Mouse (Mus musculus) intestine, postnatal 0 days (tissue): ENCODE data around the gene Siah2. TPM values are rescaled to one million over a fixed set of nuclear protein-coding genes. Genes with fewer than 3 reads are reported as not detected.

Experiments used
- ATAC-seq: fragments of 200-750 bp; cut with Nextera tagmentation; 2 replicates; pipeline ENCODE4 v1.8.0; 2017; ENCODE audit warnings: mild to moderate bottlenecking, moderate TSS enrichment, moderate library complexity
- H3K27ac ChIP-seq: fragments of 300-500 bp; sonication (generic); 2 replicates; pipeline ENCODE4 v1.5.1; 2014; ENCODE audit warnings: mild to moderate bottlenecking, low read depth, low read length, moderate library complexity
- H3K27me3 ChIP-seq: fragments of 300-500 bp; sonication (generic); replicated peaks from 2 replicates; pipeline ENCODE4 v1.6.1; 2014; ENCODE audit warnings: low read length, mixed read lengths; ENCODE audit not compliant: control insufficient read depth, insufficient read depth
- H3K36me3 ChIP-seq: fragments of 300-500 bp; sonication (generic); 2 replicates; pipeline ENCODE4 v1.6.1; 2014; ENCODE audit warnings: mild to moderate bottlenecking, moderate library complexity; ENCODE audit not compliant: control insufficient read depth, insufficient read depth
- H3K4me1 ChIP-seq: fragments of 300-500 bp; sonication (generic); replicated peaks from 2 replicates; pipeline ENCODE4 v1.6.1; 2014; ENCODE audit warnings: antibody characterized with exemption, low read length, mixed read lengths; ENCODE audit not compliant: control insufficient read depth, insufficient read depth
- H3K4me2 ChIP-seq: fragments of 300-500 bp; sonication (generic); replicated peaks from 2 replicates; pipeline ENCODE4 v1.6.1; 2014; ENCODE audit warnings: low read depth, mild to moderate bottlenecking, moderate library complexity
- H3K4me3 ChIP-seq: fragments of 300-500 bp; sonication (generic); 2 replicates; pipeline ENCODE4 v1.5.1; 2014; ENCODE audit warnings: low read depth, low read length
- H3K9ac ChIP-seq: fragments of 300-500 bp; sonication (generic); 2 replicates; pipeline ENCODE4 v1.6.1; 2014; ENCODE audit warnings: mild to moderate bottlenecking, low read depth, low read length
- H3K9me3 ChIP-seq: fragments of 300-500 bp; sonication (generic); 2 replicates; pipeline ENCODE4 v1.6.1; 2016; ENCODE audit warnings: mixed run types; ENCODE audit not compliant: control insufficient read depth
- CTCF ChIP-seq: sonication (generic); IDR thresholded peaks from 2 replicates; pipeline ENCODE4 v1.5.1; 2016; ENCODE audit warnings: low read depth, mild to moderate bottlenecking, control low read depth, antibody characterized with exemption, moderate library complexity
- WGBS: fragments of 180-500 bp; shearing (Covaris S2); extraction: QIAGEN DNeasy Blood & Tissue Kit; methylation state at CpG from one replicate; pipeline ENCODE4 v1.1.7; 2014; 5-methylcytosine and 5-hydroxymethylcytosine counted together
- polyA plus RNA-seq: library from polyadenylated mRNA; unstranded; fragments of >200 nt; fragmentation: Nextera tagmentation; extraction: Ambion mirVana; gene quantifications from 2 replicates; pipeline ENCODE4 v1.2.1, GENCODE M21; 2015

Siah2 gene
- polyA plus RNA-seq, 1 experiment from 2014 or later = 4.6 TPM

DNA sequence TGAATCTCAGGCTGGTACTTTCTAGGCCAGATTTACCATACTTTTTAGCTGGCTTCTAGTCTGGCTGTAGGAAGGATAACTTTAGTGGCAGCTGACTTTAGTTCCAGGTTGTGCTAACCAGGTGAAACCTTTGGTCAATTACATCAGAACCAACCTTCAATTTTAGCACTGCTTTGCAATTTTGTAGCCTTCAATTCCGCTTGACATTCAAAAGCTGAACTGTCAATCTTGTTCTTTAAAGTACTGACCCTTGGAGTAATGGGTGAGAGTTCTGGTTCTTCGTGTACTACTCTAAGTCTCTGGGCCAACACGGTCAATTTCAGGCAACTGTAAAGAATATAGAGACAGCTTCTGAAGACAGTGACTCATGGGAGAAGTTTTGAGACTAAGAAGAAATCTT lies 6.8 kb downstream of the Siah2 start:
- no peaks in the 10 kb centered on the region for H3K27me3 ChIP-seq
- no peaks in the 10 kb centered on the region for H3K36me3 ChIP-seq
- no peak for ATAC-seq
- no peak overlapping the region for H3K9ac ChIP-seq
- TF ChIP-seq CTCF = no peak
- H3K9me3 ChIP-seq = no peaks in the 10 kb centered on the region
- peaks cover 3% of the 10 kb centered on the region for H3K4me1 ChIP-seq
- no peak overlapping the region for H3K4me2 ChIP-seq
- WGBS = 76% methylated on average over 3 of the region's 3 CpGs
- H3K27ac ChIP-seq = no peak overlapping the region
- no peak overlapping the region for H3K4me3 ChIP-seq

DNA sequence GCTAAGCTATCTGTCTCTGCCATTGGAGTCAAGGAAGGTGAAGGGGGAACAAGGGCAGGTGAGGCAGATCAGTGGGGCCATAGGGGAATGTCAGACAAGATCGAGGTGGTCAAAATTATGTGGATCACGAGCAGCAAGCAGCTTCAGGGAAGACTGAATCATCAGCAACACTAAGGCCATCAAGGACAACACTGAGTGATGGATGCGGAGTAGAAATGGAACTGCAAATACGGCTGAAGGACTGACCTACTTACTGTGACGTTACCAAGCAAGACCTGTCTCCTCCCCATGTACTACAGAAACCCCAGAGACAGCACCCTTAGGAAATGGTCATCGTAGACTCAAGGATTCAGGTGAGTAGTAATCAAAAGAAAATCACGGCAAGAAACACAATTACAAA lies 8.9 kb downstream of the Siah2 start:
- 69% methylated on average over 7 of the region's 7 CpGs for WGBS
- no peak overlapping the region for H3K9ac ChIP-seq
- H3K4me3 ChIP-seq = no peak overlapping the region
- no peak overlapping the region for H3K4me2 ChIP-seq
- no peak for TF ChIP-seq CTCF
- peaks cover 5% of the 10 kb centered on the region for H3K4me1 ChIP-seq
- H3K36me3 ChIP-seq = no peaks in the 10 kb centered on the region
- no peak for ATAC-seq
- H3K9me3 ChIP-seq = no peaks in the 10 kb centered on the region
- H3K27ac ChIP-seq = no peak overlapping the region
- no peaks in the 10 kb centered on the region for H3K27me3 ChIP-seq

DNA sequence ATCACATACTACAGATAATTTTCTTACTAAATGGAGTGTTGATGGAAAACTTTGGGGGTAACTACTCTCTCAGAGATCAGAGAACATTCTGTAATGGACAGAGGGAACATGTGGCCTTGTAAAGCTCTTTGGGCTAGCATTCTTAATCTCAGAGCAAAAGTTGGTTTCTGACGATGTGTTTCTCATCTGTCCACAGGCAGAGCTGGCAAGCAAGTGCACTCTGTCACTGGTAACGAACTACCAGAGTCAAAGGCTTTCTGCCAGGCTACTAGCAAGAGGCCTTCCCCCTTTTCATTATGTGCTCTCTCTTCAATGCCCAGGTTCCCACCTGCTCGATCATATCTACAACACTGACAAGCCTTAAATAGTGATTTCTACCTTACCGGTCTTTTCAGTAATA lies 9.9 kb downstream of the Siah2 start:
- 58% methylated on average over 4 of the region's 4 CpGs for WGBS
- Histone ChIP-seq H3K27ac (no peak overlapping the region), H3K9me3 (no peaks in the 10 kb centered on the region)

DNA sequence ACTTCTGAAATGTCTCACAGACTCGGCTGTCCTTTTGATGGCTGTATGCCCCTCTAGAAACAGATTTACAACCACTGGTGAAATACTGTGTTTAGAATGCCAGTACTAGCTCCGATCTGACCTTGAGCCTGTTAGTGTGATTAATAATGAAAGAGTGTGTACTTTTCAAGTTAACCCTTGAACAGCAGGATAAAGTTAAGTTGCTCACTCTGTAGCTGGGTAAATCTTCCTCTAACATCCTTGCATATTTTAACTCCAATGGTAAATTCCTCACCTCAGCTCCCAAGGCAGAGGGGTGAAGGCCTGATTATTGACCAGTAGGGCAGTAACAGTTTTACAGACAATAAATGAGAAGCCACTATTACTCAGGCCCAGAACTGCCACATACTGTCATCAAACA lies 10.4 kb downstream of the Siah2 start:
- Histone ChIP-seq H3K27ac (no peak overlapping the region), H3K9me3 (no peaks in the 10 kb centered on the region), H3K4me1 (peaks cover 11% of the 10 kb centered on the region), H3K36me3 (no peaks in the 10 kb centered on the region), H3K27me3 (no peaks in the 10 kb centered on the region), H3K4me3 (no peak overlapping the region), H3K4me2 (no peak overlapping the region), H3K9ac (no peak overlapping the region)
- ATAC-seq = no peak
- no peak for TF ChIP-seq CTCF
- WGBS = 17% methylated on average over 2 of the region's 2 CpGs

More for the DNA sequence above, 9.9 kb downstream of the Siah2 start:
- Histone ChIP-seq H3K4me1 (peaks cover 9% of the 10 kb centered on the region), H3K4me3 (no peak overlapping the region), H3K4me2 (no peak overlapping the region), H3K36me3 (no peaks in the 10 kb centered on the region), H3K27me3 (no peaks in the 10 kb centered on the region), H3K9ac (no peak overlapping the region)
- ATAC-seq = no peak
- TF ChIP-seq CTCF = no peak

- TF ChIP-seq CTCF = no peak
- no peaks in the 10 kb centered on the region for H3K9me3 ChIP-seq
- peak overlapping the region; percentile 5; the same call in 1 of the 2 replicates for H3K27ac ChIP-seq
- H3K9ac ChIP-seq = no peak overlapping the region
- ATAC-seq = peak; percentile 77
- no peaks in the 10 kb centered on the region for H3K27me3 ChIP-seq
- peak overlapping the region; percentile 40 for H3K4me2 ChIP-seq
- WGBS = 41% methylated on average over 7 of the region's 7 CpGs
- H3K36me3 ChIP-seq = peaks cover 5% of the 10 kb centered on the region; the same call in 1 of the 2 replicates
- peaks cover 8% of the 10 kb centered on the region; the same call in 1 of the 2 replicates for H3K4me1 ChIP-seq
- no peak overlapping the region for H3K4me3 ChIP-seq
These were observed 11.1 kb downstream of the Siah2 start for GRCm38 (mm10) chr3:58680943-58681637.

- no peak overlapping the region for H3K4me2 ChIP-seq
- 14% methylated on average over 4 of the region's 4 CpGs for WGBS
- H3K27ac ChIP-seq = no peak overlapping the region
- peaks cover 8% of the 10 kb centered on the region; the same call in 1 of the 2 replicates for H3K4me1 ChIP-seq
- no peaks in the 10 kb centered on the region for H3K27me3 ChIP-seq
- ATAC-seq = peak; percentile 49; the same call in 1 of the 2 replicates
- no peak for TF ChIP-seq CTCF
- H3K4me3 ChIP-seq = no peak overlapping the region
- no peak overlapping the region for H3K9ac ChIP-seq
- H3K36me3 ChIP-seq = peaks cover 16% of the 10 kb centered on the region
- no peaks in the 10 kb centered on the region for H3K9me3 ChIP-seq
These were observed 12.2 kb downstream of the Siah2 start for GRCm38 (mm10) chr3:58679996-58680395.
